Mouse (Mus musculus): ENCODE measurements around the gene Nipbl.
"Not testable (repeated sequence)": the region's sequence is repeated elsewhere in the genome, so short reads cannot be mapped to it uniquely, and the experiment has no call there.

Nipbl gene

DNA sequence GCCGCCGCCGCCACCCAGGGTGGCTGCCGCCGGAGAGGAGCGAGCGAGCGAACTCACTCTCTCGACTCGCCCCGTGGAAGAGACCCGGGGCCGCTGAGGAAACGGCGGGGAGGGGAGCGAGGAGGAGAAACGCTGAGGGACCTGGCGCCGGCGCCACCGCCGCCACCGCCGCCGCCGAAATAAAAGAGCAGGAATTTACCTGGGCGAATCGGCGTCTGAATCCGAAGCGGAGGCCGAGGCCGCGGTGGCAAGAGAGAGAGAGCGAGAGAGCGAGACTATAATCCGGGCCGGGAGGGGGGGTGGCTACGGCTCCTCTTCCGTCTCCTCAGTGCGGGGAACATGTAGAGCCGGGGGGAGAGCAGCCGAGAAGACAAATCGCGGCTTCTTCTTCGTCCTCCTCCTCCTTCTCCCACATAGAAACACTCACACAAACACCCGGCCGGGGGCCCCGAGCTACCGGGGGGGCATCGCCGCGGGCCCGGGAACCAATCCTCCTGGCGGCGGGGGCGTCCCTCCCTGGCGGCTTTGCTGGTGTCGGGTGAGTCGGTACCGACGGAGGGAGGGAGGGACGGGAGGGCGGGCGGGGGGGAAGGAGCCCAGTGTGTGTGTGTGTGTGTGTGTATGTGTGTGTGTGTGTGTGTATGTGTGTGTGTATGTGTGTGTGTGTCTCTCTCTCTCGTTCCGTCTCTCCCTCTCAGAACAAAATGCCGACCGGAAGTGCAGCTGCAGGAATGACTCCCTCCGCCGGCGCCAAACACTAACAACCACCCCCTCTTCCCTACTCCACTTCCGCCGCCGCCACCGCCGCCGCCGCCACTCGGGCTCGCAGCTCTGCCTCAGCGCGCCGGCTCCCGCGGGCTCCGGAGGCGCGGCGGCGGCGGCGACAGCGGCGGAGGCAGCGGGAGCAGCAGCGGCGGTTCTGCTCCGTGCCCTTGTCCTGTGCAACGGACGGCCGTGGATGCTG lies at the start of gene Nipbl:
Gene Nipbl, minus strand, starts transcription at position 538 of the 964 bp plus-strand sequence.
- no peak for DNase-seq (ENCODE audit: extremely low read depth, low read depth, low spot score)

DNA sequence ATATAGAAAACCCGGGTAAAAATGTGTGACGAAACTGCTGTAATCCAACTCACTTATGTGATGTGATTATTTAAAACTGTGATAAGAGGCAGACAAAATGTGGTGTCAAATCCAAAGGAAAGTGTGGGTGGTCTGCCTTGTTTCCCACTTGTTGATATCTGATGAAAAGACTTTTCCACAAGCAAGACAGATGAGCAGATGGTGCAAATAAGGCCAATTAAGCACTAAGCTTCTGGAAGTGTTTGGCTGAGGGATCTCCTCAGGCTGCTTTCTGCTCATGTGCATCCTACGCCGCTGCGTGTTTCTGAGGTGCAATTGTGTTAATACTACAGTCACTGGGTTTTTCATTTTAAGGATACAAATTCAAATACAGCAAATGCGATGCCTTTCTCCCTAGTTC lies 41.0 kb upstream of the Nipbl start:
- DNase-seq (ENCODE audit: extremely low read depth, low read depth, low spot score): no peak

DNA sequence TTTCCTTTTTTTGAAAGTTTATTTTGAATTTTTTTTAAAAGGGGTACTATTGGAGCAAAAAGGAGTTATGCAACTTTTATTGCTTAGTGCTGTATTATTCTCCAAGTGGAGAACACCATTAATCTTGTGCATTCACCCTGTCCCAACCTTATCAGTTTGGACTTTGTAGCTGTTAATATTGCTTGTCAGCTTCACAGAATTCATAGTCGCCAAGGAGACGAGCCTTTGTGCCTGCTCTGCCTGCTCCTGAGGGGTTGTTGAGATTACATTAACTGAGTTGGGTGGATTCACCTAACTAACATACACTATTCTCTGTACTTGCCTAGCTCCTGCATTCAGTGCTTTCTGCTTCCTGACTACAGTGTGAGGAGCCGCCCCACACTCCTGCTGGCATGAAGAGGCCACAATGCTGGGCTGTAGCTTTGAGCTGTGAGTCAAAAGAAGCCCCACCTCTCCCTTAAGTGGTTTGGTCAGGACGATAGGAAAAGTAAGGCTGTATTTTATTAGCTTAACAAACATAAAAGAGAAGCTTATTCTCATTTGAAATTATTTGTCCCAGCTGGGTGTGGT lies 24.8 kb upstream of the Nipbl start:
- no peak for DNase-seq (ENCODE audit: extremely low read depth, low read depth, low spot score)

DNA sequence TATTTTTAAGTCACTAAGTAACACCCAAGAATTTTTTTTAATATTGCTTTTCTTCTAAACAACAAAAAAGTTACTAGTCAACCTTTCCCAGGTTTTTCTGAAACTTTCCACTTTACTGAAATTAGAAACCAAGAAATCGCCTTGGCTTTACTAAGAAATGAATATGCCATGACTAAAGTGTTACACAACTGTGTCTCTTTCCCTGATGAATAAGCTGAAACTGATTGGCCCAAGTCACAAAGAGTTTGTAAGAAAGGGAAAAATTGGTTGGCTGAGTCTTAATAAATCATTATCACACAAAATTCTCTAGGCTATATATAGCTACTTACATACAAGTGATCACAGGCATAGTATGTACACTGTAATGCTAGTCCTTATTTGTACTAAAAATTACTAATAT lies 19.3 kb upstream of the Nipbl start:
- no peak for DNase-seq (ENCODE audit: extremely low read depth, low read depth, low spot score)

DNA sequence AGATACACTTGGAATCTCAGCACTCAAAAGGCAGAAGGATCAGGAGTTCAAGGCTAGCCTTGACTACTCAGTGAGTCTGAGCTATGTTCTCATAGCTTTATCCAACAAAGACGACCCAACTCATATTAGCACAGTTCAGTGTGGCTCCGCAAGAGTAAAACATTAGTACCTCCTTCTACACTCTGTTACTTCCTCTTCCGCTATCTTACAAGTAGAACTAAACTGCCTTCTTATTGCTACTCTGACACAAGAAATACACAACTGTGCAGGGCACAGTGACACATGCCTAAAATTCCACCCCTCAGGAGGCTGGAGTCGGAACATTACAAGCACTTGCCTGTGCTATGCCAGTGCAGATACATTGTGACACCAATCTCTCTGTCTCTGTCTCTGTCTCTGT lies 18.5 kb upstream of the Nipbl start:
- DNase-seq (ENCODE audit: extremely low read depth, low read depth, low spot score): no peak

DNA sequence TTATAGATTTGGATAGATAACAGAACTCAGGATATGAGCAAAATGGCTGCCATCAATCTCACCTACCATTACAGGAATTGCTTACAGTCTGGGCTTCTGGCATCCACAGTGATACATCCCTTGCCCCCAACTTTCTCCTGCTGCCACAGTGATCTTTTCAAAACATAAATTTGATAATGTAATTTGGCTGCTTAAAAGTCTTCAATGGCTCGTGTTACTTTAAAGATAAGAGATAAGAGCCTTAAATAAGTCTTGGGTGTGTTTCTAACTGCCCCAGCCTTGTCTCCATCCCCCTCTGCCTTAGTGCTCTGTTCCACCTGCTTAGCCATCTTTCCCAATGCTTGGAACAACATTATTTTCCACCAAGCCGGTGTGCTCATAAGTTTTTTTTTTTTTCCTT lies 16.6 kb upstream of the Nipbl start:
- no peak for DNase-seq (ENCODE audit: extremely low read depth, low read depth, low spot score)

DNA sequence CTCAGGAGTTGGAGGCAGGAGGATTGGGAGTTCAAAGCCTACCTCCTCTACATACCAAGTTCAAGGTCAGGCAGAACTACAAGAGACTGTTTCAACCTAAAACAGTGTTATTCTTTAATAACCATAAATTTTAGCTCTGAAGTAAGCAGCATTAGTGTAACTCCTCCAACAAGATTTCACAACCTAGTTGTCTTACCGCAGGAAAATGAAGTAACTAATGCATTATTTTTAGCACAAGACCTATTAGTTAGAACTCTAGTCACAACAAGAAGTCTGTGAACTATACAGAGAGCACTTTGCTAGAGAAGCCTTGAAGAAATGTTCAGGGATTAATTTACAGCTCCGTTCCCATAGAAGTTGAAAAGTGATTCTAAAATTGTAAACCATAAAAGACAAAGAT lies 15.7 kb upstream of the Nipbl start:
- no peak for DNase-seq (ENCODE audit: extremely low read depth, low read depth, low spot score)

DNA sequence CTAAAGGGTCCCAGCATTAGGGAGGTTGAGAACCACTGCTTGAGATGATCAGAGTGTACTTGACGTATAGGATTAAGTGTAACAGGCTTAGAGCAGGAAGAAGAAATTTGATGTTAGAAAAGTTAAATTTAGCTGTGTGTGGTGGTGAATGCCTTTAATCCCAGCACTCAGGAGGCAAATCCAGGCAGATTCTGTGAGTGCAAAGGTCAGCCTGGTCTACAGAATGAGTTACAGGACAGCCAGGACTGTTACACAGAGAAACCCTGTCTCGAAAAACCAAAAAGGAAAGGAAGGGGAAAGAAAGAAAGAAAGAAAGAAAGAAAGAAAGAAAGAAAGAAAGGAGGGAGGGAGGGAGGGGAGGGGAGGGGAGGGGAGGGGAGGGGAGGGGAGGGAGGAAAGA lies 12.0 kb upstream of the Nipbl start:
- not testable (repeated sequence) for DNase-seq (ENCODE audit: extremely low read depth, low read depth, low spot score)

DNA sequence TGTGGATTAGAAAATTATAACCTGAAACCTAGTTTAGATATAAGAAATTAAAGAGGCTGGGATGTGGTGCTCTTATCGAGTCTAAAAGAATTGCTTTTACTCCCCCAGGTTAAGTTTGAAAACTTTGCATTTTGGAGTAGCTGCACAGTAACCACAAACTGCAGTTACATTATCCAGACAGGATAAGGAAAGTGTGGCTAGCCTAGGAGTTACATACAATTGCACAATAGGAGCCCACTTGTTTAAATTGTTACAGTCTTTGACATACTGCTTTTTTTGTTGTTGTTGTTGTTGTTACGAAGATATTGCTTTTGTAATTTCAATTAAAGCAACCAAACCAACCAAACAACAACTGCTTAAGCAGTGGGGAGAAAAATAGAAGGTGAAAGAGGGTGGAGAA lies 11.2 kb upstream of the Nipbl start:
- no peak for DNase-seq (ENCODE audit: extremely low read depth, low read depth, low spot score)

DNA sequence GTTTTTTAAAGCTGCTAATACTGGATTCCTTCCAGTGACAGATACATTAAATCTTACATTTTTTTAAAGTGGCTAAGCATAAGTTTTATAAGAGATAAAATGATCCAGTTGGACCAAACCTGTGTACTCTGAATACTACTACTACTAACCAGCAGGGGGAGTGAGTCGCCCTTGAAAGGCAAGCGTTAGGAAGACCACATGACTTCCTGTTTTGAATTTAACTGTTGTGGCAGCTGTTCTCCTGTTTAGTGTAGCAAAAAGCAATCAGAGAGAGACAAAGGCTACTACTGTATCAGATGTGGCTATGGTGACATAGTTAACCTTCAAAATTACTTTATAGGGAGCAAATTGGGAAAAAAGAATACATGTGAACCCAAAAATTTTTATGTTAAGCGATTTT lies 6.8 kb upstream of the Nipbl start:
- no peak for DNase-seq (ENCODE audit: extremely low read depth, low read depth, low spot score)

DNA sequence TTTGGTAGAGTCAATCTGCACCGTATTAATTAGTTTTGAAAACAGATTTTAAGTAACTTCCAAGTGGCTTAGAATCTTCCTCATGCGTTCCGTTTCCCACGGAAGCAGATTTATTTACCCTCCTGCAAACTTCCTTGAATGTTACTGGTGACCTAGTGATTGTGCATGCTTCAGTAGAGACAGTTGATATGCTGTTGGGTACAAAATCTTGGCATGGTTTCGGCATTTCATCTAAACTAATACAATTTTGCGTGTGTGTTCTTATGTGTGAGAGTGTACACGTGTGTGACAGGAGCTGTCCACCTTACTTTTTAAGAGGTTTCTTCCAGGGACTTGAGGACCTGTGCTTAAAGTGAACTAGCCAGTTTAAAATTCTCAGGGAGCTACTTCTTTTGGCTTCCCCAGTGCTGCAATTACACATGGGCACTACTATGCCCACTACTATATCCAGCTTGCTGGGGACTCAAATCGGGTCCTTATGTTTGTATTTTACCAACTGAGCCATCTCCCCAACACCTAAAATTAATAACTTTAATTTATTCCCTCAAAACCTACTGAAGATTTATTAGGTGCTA lies 3.0 kb upstream of the Nipbl start:
- DNase-seq (ENCODE audit: extremely low read depth, low read depth, low spot score): no peak

DNA sequence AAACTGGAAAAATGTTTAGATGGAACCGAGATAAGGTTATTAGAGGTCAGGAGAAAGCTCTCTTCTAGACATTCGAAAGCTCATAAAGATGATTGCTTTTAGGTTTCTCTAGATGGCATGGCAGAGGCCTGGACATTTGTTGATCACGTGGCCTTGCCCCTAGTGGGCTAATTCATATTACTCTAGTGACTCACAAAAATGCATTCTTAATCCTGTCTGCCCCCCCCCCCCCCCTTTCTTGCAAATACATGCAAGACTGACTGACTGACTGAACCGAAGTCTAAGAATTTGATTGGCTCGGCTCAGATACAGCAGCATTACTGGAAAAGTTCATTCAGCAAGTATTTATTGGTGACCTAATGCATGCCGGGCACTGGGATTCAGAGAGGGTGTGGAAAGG lies 2.2 kb upstream of the Nipbl start:
- no peak for DNase-seq (ENCODE audit: extremely low read depth, low read depth, low spot score)

DNA sequence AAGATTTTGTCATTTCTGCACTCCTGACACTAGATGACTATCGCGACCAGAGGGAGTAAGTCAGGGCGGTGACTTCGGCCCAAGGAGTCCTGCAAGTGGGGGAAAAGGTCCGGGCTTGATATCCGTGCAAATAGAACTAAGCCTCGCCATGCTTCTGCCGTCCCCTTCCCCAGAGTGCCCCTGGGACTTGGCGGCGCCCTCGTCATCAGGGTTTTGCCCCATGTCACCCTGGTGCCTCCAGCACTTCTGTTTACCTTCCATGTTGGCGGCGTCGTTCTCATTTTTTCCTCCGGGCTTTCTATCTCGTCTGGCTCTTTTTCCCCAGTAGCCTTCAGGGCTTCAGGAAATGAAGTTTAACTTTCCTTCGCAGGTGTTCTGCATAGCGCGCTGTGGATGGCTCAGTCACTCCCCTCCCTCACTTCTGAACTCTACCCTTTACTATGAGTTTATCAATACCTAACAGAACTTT lies 1.7 kb upstream of the Nipbl start:
- no peak for DNase-seq (ENCODE audit: extremely low read depth, low read depth, low spot score)

DNA sequence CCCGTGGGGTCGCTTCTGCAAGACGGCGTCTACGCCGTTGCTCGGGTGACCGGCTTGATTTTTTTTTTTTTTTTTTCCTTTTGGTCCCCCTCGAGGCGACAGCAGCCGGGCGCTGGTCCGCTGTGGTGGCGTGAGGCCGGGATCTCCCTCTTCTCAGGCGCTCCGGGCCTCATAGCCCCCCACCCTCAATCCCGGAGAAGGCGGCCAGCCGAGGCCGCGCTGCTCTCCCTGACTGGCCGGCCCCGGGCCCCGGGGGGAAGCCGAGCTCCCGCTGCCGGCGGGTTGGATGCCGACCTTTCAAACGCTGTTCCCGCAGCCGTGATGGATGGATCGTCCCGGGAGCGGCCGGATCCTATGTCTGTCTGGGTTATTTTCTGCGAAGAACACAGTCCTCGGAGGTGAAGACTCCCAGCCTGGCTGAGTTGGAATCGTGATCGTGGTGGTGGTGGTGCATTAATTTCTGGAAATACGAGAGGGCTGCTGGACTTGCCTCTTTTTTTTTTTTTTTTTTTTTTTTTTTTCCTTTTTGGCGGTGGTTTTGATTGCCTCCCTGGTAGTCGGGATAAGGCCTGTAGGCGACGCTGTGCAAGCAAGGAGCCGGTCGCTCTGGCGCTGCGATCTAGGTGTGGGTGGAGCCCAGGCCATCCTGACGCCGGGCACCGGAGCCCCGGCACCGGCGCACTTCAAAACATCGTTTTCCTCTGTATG lies 781 bp upstream of the Nipbl start:
- no peak for DNase-seq (ENCODE audit: extremely low read depth, low read depth, low spot score)

DNA sequence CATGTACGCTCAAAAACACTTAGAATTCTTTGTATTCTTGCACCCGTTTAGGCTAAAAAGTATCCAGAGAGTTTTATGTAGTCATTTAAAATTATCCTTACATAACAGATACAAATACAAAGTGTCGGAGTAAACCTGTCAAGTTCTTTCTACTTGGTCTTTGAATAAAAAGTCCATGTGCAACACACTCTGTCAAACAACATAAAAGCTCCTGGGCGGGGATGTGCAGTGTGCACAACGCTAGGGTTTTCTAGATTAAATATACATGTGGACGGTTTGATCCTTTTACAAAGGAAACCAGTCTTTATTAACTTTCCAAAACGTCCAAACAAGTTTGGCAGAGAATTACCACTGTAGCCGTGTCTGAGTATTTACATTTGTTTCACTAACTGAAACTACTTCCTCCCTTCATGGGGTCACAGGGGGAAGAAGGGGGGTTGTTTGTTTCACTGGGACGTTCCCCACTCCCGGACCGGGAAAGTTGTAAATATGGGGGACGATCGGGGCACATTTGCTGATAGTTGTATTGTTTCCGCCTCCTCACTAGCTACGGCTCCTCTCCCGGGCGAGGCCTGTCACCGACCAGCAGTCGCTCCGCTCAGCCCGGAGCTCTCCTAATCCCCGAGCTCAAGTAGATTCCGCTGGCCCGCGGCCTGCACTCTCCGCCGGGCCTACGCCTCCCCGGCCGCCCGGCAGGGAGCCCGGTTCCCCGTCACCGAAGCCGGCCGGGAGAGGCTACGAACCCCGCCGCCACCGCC lies 916 bp downstream of the Nipbl start:
- DNase-seq (ENCODE audit: extremely low read depth, low read depth, low spot score): no peak

DNA sequence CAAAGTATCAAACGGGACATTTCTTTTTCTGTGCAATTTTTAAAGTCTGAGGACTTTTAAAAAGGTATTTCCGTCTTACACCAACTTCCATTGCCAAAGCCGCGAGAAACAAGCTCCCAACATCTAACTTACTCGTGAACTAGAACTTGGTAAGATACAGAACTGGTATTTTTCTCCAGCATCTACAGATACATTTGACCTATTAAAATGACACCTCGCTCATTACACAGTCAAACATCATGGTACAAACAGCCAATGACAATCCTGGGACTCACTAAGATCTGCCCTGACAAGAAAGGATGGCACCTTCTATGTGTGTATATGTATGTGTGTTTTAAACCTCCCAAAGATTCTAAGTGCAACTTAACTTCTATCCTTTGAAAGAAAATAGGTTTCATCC lies 1.5 kb downstream of the Nipbl start:
- no peak for DNase-seq (ENCODE audit: extremely low read depth, low read depth, low spot score)

DNA sequence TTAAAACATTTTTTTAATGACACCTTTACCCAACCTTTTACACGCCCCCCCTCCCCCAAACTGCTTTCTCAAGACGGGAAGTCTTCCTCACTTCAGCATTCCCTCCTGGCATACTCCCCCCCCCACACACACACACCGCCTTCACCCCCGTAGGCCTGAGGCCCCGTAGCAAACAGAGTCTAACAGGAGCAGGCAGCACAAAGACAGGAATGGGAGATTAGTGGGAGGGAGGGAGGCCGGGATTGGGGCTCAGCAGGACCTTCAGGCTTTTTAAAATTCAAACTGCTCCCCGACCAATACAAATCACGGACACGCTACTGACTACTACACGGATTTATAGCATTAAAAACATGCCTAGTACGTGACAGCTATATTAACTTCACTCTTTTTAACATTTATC lies 2.1 kb downstream of the Nipbl start:
- DNase-seq (ENCODE audit: extremely low read depth, low read depth, low spot score): no peak

DNA sequence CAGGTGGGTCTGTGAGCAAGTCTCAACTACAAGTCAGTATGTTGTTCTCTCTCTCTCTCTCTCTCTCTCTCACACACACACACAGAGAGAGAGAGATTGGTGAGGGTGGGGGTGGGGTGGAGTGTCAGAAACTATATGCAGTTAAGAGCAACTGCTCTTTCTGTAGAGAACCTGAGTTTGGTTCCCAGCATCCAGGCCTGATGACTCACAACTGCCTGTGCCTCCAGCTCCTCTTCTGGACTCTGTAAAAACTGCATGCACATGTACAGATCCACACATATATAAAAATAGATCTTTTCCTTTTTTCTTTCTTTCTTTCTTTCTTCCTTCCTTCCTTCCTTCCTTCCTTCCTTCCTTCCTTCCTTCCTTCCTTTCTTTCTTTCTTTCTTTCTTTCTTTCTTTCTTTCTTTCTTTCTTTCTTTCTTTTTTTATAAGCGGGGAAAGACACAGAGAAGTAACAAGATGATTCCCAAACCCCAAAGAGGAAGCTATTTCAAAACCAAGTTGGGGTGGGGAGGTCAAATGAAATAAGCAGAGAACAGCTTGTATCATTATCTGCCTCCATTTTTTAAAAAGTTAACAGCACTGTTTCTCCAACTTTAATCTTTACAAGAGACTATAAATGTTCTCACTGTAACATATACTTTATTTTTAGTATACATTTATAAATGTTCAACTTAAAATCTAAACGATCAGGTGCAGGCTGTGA lies 10.9 kb downstream of the Nipbl start:
- no peak for DNase-seq (ENCODE audit: extremely low read depth, low read depth, low spot score)

DNA sequence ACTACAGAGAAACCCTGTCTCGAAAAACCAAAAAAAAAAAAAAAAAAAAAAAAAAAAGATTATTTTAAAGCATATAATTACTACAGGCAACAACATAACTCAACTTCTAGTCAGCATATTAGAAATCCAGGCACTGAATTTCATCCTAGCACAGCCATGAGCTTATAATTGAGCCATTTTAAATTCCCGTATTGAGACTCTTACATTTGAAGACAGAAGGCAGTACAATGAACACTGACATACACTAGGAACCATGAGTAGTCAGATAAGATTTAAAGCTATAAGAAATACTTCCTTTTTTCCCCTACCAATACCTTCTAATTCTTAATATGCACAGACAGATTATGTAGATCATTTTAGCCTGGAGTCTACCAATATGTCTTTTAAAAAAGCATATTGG lies 11.7 kb downstream of the Nipbl start:
- DNase-seq (ENCODE audit: extremely low read depth, low read depth, low spot score): no peak

DNA sequence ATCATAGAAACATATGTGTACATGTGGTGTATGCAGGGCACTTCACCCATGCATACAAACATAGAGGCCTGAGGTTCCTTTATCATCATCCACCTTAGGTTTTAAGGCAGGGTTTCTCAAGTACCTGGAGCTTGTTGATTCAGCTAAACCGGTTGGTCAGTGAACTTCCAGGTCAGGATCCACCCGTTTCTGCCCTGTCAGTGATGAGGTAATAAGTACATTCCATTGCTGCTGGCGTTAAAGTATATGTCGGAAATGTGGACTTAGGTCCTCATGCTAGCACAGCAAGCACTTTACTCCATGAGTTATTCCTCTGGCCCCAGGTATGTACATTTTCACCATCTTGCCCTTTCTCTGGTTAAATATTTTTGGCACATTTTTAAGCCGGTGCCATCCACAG lies 14.8 kb downstream of the Nipbl start:
- DNase-seq (ENCODE audit: extremely low read depth, low read depth, low spot score): no peak

All from fat pad, adult 2 months (tissue).